Mouse (Mus musculus) thymus, adult 2 months (tissue): ENCODE measurements around the gene Ctu2. TPM values are rescaled to one million over a fixed set of nuclear protein-coding genes. Genes with fewer than 3 reads are reported as not detected.

ENCODE experiments used
- DNase-seq: peaks from one replicate; pipeline ENCODE4 v3.0.0; 2021
- H3K27ac ChIP-seq: fragments of 200-500 bp; 2 replicates; pipeline ENCODE4 v1.5.1; 2012; ENCODE audit warnings: low read length, control low read depth; ENCODE audit not compliant: control insufficient read depth, insufficient read depth
- H3K27me3 ChIP-seq: fragments of 200-500 bp; 2 replicates; pipeline ENCODE4 v1.6.1; 2012; ENCODE audit warnings: mild to moderate bottlenecking, low read length, moderate library complexity, mixed read lengths; ENCODE audit not compliant: control insufficient read depth, insufficient read depth
- H3K36me3 ChIP-seq: fragments of 200-500 bp; 2 replicates; pipeline ENCODE4 v1.6.1; 2012; ENCODE audit warnings: mild to moderate bottlenecking, low read length, moderate library complexity; ENCODE audit not compliant: control insufficient read depth, insufficient read depth
- H3K4me1 ChIP-seq: fragments of 200-500 bp; replicated peaks from 2 replicates; pipeline ENCODE4 v1.6.1; 2012; ENCODE audit warnings: low read length; ENCODE audit not compliant: control insufficient read depth, insufficient read depth
- H3K4me3 ChIP-seq: fragments of 200-500 bp; 2 replicates; pipeline ENCODE4 v1.5.1; 2012; ENCODE audit warnings: mild to moderate bottlenecking, low read length, control low read depth, moderate library complexity; ENCODE audit not compliant: control insufficient read depth, insufficient read depth
- CTCF ChIP-seq: fragments of 200-500 bp; IDR thresholded peaks from 2 replicates; pipeline ENCODE4 v1.5.1; 2012; ENCODE audit warnings: mild to moderate bottlenecking, control low read depth, low read length, moderate library complexity, borderline replicate concordance; ENCODE audit not compliant: control insufficient read depth, poor library complexity, insufficient read depth; ENCODE audit errors: extremely low read depth
- POLR2A ChIP-seq: fragments of 200-500 bp; IDR thresholded peaks from 2 replicates; pipeline ENCODE4 v1.6.1; 2012; ENCODE audit warnings: mild to moderate bottlenecking, low read length, control low read depth, moderate library complexity; ENCODE audit not compliant: control insufficient read depth, poor library complexity, insufficient read depth; ENCODE audit errors: extremely low read depth
- WGBS: fragments of 180-500 bp; shearing (Covaris S2); methylation state at CpG from one replicate; pipeline ENCODE4 v1.1.7; 2018; 5-methylcytosine and 5-hydroxymethylcytosine counted together
- polyA plus RNA-seq: library from polyadenylated mRNA; depleted of rRNA; stranded (reverse); fragments of >200 nt; gene quantifications from 2 replicates; pipeline ENCODE4 v1.2.3, GENCODE M21; 2012

Ctu2 gene
- polyA plus RNA-seq, 1 experiment = 136 TPM

DNA sequence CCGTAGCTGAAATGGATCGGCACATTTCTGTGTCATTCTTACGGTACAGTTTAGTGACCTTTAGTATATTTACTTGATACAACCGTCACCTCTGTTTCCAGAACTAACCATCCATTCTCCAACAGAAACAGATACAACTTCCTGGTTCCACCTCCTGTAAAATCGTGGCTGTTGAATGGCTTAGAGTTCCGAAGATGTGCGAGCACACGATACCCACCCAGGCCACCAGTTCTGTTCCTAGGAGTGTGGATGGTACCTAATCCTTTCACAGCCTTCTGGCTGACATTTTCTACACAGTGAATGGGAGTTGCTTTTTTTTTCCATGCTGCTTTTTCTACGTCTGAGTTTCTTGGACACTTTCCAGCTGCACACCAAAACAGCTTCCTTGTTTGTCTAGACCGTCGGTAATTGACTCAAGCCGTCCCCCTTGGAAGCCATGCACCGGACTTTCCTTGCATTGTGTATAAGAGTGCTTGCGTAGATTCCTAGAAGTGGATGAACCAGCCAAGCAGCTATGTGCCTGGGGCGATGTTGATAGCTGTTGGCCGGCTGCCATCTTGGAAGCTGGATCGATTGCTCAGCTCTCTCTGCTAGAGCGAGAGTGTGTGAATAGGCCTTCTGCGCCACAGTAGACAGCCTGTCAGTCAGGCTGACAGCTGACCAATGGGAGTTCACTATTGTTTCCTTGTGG, 31.7 kb upstream of the Ctu2 start:
- no peak for DNase-seq
- Histone ChIP-seq H3K4me3 (peak overlapping the region; percentile 73), H3K4me1 (peaks cover 24% of the 10 kb centered on the region), H3K36me3 (no peaks in the 10 kb centered on the region), H3K27ac (peak overlapping the region; percentile 61), H3K27me3 (no peaks in the 10 kb centered on the region)
- 4% methylated on average over 19 of the region's 19 CpGs for WGBS
- TF ChIP-seq CTCF = no peak
- no peak for TF ChIP-seq POLR2A

DNA sequence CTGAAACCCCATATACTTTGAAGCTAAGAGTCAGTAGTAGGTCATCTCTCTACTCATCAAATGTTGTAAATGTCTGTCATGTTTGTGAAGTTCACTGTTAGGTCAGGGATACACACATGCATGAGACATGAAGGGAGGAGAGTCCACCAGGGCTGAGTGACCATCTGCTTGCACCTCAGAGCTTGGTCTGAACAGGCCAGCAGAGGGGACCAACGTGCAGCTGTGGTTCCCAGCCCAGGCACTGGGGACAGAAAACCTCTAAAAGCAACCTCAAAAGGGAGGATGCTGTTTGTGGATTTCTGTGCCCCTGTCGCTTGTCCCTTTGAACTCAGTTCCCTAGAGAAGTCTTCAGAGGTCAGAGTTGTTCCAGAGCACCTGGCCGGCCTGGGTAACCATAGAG, 30.7 kb upstream of the Ctu2 start:
- no peak overlapping the region for H3K4me3 ChIP-seq
- H3K27me3 ChIP-seq = no peaks in the 10 kb centered on the region
- peaks cover 24% of the 10 kb centered on the region for H3K4me1 ChIP-seq
- WGBS = 4% methylated on average over 3 of the region's 3 CpGs
- H3K27ac ChIP-seq = peak overlapping the region; percentile 17; the same call in 1 of the 2 replicates
- no peak for DNase-seq
- TF ChIP-seq POLR2A = no peak
- no peak for TF ChIP-seq CTCF
- H3K36me3 ChIP-seq = no peaks in the 10 kb centered on the region

DNA sequence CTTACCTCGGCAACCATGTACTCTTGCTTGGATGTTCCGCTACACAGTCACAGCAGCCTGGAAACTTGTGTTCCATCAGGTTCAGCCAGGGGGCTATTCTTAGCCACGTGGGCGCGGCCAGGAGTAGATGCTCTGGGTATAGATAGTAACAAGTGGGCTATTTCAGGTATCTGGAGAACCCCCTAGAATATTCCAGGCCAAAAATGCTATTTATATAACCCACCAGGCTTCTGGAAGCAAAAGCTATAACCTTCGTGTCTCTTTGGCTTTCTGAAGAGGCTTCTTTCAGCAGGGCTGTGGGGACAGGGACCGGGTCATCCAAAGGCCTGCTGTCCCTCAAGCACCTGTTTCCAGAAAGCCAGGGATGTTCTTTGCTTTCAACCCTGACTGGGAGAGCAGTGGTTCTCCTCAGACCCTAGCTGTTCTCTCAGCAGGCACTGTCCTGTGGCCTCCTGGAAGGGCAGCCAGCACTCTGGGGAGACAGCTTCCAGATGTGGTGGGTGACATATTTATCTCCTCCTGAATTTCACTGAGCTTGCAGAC, 24.7 kb upstream of the Ctu2 start:
- peaks cover 13% of the 10 kb centered on the region for H3K4me1 ChIP-seq
- H3K27me3 ChIP-seq = no peaks in the 10 kb centered on the region
- no peaks in the 10 kb centered on the region for H3K36me3 ChIP-seq
- no peak overlapping the region for H3K4me3 ChIP-seq
- WGBS = 90% methylated on average over 7 of the region's 7 CpGs
- H3K27ac ChIP-seq = no peak overlapping the region
- TF ChIP-seq CTCF (no peak), POLR2A (no peak)
- DNase-seq = no peak

DNA sequence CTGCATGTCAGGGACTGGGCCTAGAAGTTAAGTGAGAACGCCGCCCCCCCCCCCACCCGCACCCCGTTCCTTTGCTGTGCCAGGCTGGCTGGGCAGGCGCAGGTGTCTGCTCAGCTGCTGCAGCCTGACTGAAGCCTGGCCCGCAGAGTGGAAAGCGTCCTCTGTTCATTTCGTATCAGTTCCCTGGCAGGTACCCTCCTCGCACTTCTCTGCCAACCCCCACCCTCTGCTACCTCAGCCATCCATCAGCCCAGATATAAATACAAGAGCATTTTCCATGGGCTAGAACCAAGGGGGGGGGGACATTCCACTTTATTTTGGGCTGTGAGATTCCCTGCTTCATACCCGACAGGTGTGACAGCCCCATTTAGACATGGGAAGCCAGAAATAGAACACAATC, 23.8 kb upstream of the Ctu2 start:
- WGBS = 72% methylated on average over 10 of the region's 10 CpGs
- no peak for DNase-seq
- Histone ChIP-seq H3K36me3 (no peaks in the 10 kb centered on the region), H3K27me3 (no peaks in the 10 kb centered on the region), H3K27ac (no peak overlapping the region), H3K4me3 (no peak overlapping the region), H3K4me1 (peaks cover 13% of the 10 kb centered on the region)
- TF ChIP-seq POLR2A = no peak
- no peak for TF ChIP-seq CTCF

DNA sequence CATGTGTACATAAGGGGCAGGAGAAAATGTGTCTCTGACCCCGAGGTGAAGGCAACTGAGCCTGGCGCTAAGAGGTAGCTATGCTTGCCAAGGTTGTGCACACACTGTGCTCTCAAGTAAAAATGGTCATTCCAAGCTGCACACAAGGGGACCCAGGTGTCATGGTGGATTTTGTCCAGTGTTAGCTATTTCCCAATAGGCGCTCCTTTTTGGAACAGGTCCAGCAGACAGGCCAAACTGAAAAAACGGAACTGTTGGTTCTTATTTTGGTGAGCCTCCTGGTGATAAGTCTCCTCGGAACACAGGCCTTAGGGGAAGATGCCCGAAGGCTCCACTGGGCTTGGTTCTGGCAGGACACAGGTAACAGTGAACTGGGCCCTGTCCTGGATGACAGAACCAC, 21.5 kb upstream of the Ctu2 start:
- Histone ChIP-seq H3K4me3 (no peak overlapping the region), H3K27me3 (no peaks in the 10 kb centered on the region), H3K36me3 (no peaks in the 10 kb centered on the region), H3K4me1 (peaks cover 20% of the 10 kb centered on the region), H3K27ac (no peak overlapping the region)
- no peak for TF ChIP-seq POLR2A
- TF ChIP-seq CTCF = no peak
- 90% methylated on average over 6 of the region's 6 CpGs for WGBS
- DNase-seq = no peak

DNA sequence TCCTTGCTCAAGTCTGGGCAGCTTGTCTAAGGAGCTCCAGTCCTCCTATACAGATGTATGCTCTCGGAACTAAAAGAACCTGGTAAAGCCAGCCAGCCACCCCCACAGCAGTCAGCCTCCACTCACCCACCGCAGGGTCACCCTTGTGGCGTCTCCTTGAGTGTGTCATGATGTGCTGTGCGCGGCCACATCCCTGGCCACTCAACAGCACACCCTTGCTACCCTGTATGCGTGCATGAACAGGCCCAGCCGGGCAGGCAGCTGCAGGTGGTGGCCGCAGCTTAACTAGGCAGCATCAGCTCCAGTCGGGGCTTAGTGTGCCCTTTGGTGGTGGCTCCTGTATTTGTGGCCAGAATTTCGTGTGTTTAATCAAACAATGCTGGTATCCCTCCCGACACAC, 18.8 kb upstream of the Ctu2 start:
- H3K27me3 ChIP-seq = no peaks in the 10 kb centered on the region
- no peak overlapping the region for H3K4me3 ChIP-seq
- no peaks in the 10 kb centered on the region for H3K36me3 ChIP-seq
- H3K27ac ChIP-seq = no peak overlapping the region
- TF ChIP-seq POLR2A (no peak), CTCF (no peak)
- no peak for DNase-seq
- 91% methylated on average over 11 of the region's 11 CpGs for WGBS
- H3K4me1 ChIP-seq = peaks cover 42% of the 10 kb centered on the region
